In the genomic region with DNA sequence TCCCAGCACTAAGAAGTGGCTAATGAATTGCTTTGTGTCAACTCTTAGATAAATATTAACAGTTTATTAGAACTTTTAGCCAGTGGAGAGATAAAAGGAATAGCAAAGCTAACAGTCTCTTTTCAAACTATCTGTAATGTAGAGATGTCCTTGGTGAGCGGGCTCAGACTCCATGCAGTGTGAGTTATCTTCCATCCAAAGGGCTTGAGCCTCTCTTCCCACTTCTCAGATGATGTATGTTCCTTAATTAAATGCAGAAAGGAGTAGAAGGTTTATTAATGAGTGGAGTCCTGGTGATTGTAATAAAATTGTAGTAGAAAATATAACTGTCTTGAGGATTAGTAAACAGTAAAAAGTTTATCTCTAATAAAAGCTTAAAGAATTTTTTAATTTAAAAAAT, we compare ENCODE assay signal across 15 mouse cellular contexts.
"Had no signal": no experiment of that assay in that cellular context is flagged by ENCODE, and none has a peak within 500 bp of the region (broad histone marks: within the 10 kb centered on the region; RNA-seq: fewer than 3 reads in every experiment).

No protein-coding gene starts in this region.

- H3K36me3 ChIP-seq: stomach, embryonic 15.5 days had no signal

- H3K4me2 ChIP-seq: neural tube, embryonic 12.5 days; stomach, embryonic 15.5 days had no signal

- H3K27ac ChIP-seq: neural tube, embryonic 12.5 days; stomach, embryonic 15.5 days; stomach, postnatal 0 days had no signal

- DNase-seq: retina, postnatal 1 day; right cerebral cortex, adult 18-20 months; right cerebral cortex, postnatal 14 days; right cerebral cortex, postnatal 25 days; right cerebral cortex, postnatal 4 days; spleen, adult 18-20 months; thymus, adult 18-20 months; thymus, adult 2 months; thymus, postnatal 14 days; thymus, postnatal 25 days; thymus, postnatal 36 days; thymus, postnatal 4 days had no signal

- H3K27me3 ChIP-seq: neural tube, embryonic 12.5 days; stomach, embryonic 15.5 days had no signal

- H3K4me1 ChIP-seq: neural tube, embryonic 12.5 days; stomach, embryonic 15.5 days had no signal

- H3K4me3 ChIP-seq: neural tube, embryonic 12.5 days; stomach, embryonic 15.5 days had no signal

- H3K9ac ChIP-seq: neural tube, embryonic 12.5 days; stomach, embryonic 15.5 days had no signal

- H3K9me3 ChIP-seq: neural tube, embryonic 12.5 days; stomach, embryonic 15.5 days had no signal
